Mouse (Mus musculus): Measurements from ENCODE around the gene Gm9964. TPM values are rescaled to one million over a fixed set of nuclear protein-coding genes. Genes with fewer than 3 reads are reported as not detected.
"Not testable (repeated sequence)": the region's sequence is repeated elsewhere in the genome, so short reads cannot be mapped to it uniquely, and the experiment has no call there.

Gene Gm9964
- polyA plus RNA-seq, 1 experiment, result not detected

GRCm38 (mm10) chr11:79273757-79274156, 22.9 kb downstream of the Gm9964 start:
- Histone ChIP-seq H3K9me3 (ENCODE audit: control insufficient read depth, low read length) (no peaks in the 10 kb centered on the region), H3K4me1 (ENCODE audit: control insufficient read depth) (no peaks in the 10 kb centered on the region; the same call in 1 of the 2 replicates)
- no peak for TF ChIP-seq GATA1 (IDR thresholded peaks at IDR 0.05; ENCODE audit: low read length)
- no peak for TF ChIP-seq TAL1 (IDR thresholded peaks at IDR 0.05; ENCODE audit: low read length)

GRCm38 (mm10) chr11:79273039-79273438, 23.7 kb downstream of the Gm9964 start:
- no peak for TF ChIP-seq TAL1 (IDR thresholded peaks at IDR 0.05; ENCODE audit: low read length)
- TF ChIP-seq GATA1 (IDR thresholded peaks at IDR 0.05; ENCODE audit: low read length), result no peak
- Histone ChIP-seq H3K27me3 (ENCODE audit: control insufficient read depth) (no peaks in the 10 kb centered on the region), H3K36me3 (ENCODE audit: control insufficient read depth) (no peaks in the 10 kb centered on the region), H3K4me3 (replicated peaks) (no peak overlapping the region), H3K4me1 (ENCODE audit: control insufficient read depth) (no peaks in the 10 kb centered on the region), H3K9me3 (ENCODE audit: control insufficient read depth, low read length) (no peaks in the 10 kb centered on the region)

More at GRCm38 (mm10) chr11:79273757-79274156, 22.9 kb downstream of the Gm9964 start:
- Histone ChIP-seq H3K36me3 (ENCODE audit: control insufficient read depth) (no peaks in the 10 kb centered on the region), H3K4me3 (replicated peaks) (no peak overlapping the region), H3K27me3 (ENCODE audit: control insufficient read depth) (0 out of 2 replicates have a peak, but pooled peaks cover 2% of the 10 kb centered on the region)

GRCm38 (mm10) chr11:79267171-79267570, 29.5 kb downstream of the Gm9964 start:
- H3K9me3 ChIP-seq (ENCODE audit: control insufficient read depth, low read length), result no peaks in the 10 kb centered on the region
- H3K36me3 ChIP-seq (ENCODE audit: control insufficient read depth), result no peaks in the 10 kb centered on the region
- H3K27me3 ChIP-seq (ENCODE audit: control insufficient read depth), result no peaks in the 10 kb centered on the region
- TF ChIP-seq TAL1 (IDR thresholded peaks at IDR 0.05; ENCODE audit: low read length), result no peak
- TF ChIP-seq GATA1 (IDR thresholded peaks at IDR 0.05; ENCODE audit: low read length), result no peak
- H3K4me3 ChIP-seq (replicated peaks), result no peak overlapping the region
- no peaks in the 10 kb centered on the region for H3K4me1 ChIP-seq (ENCODE audit: control insufficient read depth)

GRCm38 (mm10) chr11:79264376-79264775, 32.3 kb downstream of the Gm9964 start:
- no peak overlapping the region for H3K4me3 ChIP-seq (replicated peaks)

GRCm38 (mm10) chr11:79260126-79260525, 36.6 kb downstream of the Gm9964 start:
- not testable (repeated sequence) for H3K36me3 ChIP-seq (ENCODE audit: control insufficient read depth); H3K4me3 ChIP-seq (replicated peaks); H3K9me3 ChIP-seq (ENCODE audit: control insufficient read depth, low read length); H3K27me3 ChIP-seq (ENCODE audit: control insufficient read depth)
- peaks cover 20% of the 10 kb centered on the region for H3K4me1 ChIP-seq (ENCODE audit: control insufficient read depth)

More at GRCm38 (mm10) chr11:79264376-79264775, 32.3 kb downstream of the Gm9964 start:
- H3K9me3 ChIP-seq (ENCODE audit: control insufficient read depth, low read length), result no peaks in the 10 kb centered on the region
- no peak for TF ChIP-seq GATA1 (IDR thresholded peaks at IDR 0.05; ENCODE audit: low read length)
- no peaks in the 10 kb centered on the region for H3K27me3 ChIP-seq (ENCODE audit: control insufficient read depth)
- H3K4me1 ChIP-seq (ENCODE audit: control insufficient read depth), result no peaks in the 10 kb centered on the region
- no peaks in the 10 kb centered on the region for H3K36me3 ChIP-seq (ENCODE audit: control insufficient read depth)

- no peak overlapping the region for H3K4me3 ChIP-seq (replicated peaks)
- H3K9me3 ChIP-seq (ENCODE audit: control insufficient read depth, low read length), result peaks cover 3% of the 10 kb centered on the region; the same call in 1 of the 2 replicates
- peaks cover 14% of the 10 kb centered on the region for H3K27me3 ChIP-seq (ENCODE audit: control insufficient read depth)
- peaks cover 26% of the 10 kb centered on the region for H3K4me1 ChIP-seq (ENCODE audit: control insufficient read depth)
- H3K36me3 ChIP-seq (ENCODE audit: control insufficient read depth), result no peaks in the 10 kb centered on the region
- no peak for TF ChIP-seq GATA1 (IDR thresholded peaks at IDR 0.05; ENCODE audit: low read length)
- no peak for TF ChIP-seq TAL1 (IDR thresholded peaks at IDR 0.05; ENCODE audit: low read length)
These were observed 38.0 kb downstream of the Gm9964 start for GRCm38 (mm10) chr11:79258738-79259137.

- Histone ChIP-seq H3K9me3 (ENCODE audit: control insufficient read depth, low read length) (peaks cover 3% of the 10 kb centered on the region; the same call in 1 of the 2 replicates), H3K27me3 (ENCODE audit: control insufficient read depth) (peaks cover 14% of the 10 kb centered on the region), H3K4me1 (ENCODE audit: control insufficient read depth) (peaks cover 43% of the 10 kb centered on the region), H3K36me3 (ENCODE audit: control insufficient read depth) (peaks cover 25% of the 10 kb centered on the region), H3K4me3 (replicated peaks) (peak within 1 kb of the TSS; percentile 99)
- TF ChIP-seq TAL1 (IDR thresholded peaks at IDR 0.05; ENCODE audit: low read length), result no peak
- TF ChIP-seq GATA1 (IDR thresholded peaks at IDR 0.05; ENCODE audit: low read length), result peak; percentile 61
These were observed 42.2 kb downstream of the Gm9964 start, which contains the start of gene Wsb1 for GRCm38 (mm10) chr11:79254391-79255098. Wsb1 (minus strand) TSS chr11:79254671.

GRCm38 (mm10) chr11:79253542-79254390, 42.9 kb downstream of the Gm9964 start:
- TF ChIP-seq GATA1 (IDR thresholded peaks at IDR 0.05; ENCODE audit: low read length) (no peak), TAL1 (IDR thresholded peaks at IDR 0.05; ENCODE audit: low read length) (no peak)
- Histone ChIP-seq H3K27me3 (ENCODE audit: control insufficient read depth) (peaks cover 14% of the 10 kb centered on the region), H3K4me3 (replicated peaks) (peak overlapping the region; percentile 99), H3K36me3 (ENCODE audit: control insufficient read depth) (peaks cover 32% of the 10 kb centered on the region), H3K4me1 (ENCODE audit: control insufficient read depth) (peaks cover 42% of the 10 kb centered on the region), H3K9me3 (ENCODE audit: control insufficient read depth, low read length) (peaks cover 3% of the 10 kb centered on the region; the same call in 1 of the 2 replicates)
